Mouse (Mus musculus): ENCODE measurements around the gene Dpy19l1. TPM values are rescaled to one million over a fixed set of nuclear protein-coding genes. Genes with fewer than 3 reads are reported as not detected.

Gene Dpy19l1
- polyA plus RNA-seq, 1 experiment from 2014 or later: 8.0 TPM

GRCm38 (mm10) chr9:24472514-24472913 lies 30.4 kb downstream of the Dpy19l1 start:
- DNase-seq (ENCODE audit: low spot score): no peak

GRCm38 (mm10) chr9:24470166-24470565 lies 32.8 kb downstream of the Dpy19l1 start:
- DNase-seq (ENCODE audit: low spot score): no peak

DNA sequence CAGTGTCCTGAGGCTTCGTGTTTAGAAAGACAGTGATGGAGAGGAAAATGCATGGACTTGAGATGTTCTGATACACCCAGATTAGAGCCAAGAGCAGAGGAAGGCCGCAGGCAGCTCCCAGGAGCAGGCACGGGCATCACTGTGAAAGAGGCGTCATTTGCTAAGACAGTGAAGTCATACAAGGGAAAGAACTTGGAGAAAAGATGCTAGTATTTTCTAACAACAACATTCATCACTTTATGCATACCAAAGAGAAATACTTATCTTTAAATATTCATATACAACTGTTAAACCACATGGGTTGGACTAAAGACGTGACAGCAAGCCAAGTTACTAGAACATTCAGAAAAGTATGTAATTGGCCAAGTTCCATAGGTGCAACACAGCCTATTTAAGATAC lies 35.8 kb downstream of the Dpy19l1 start:
- DNase-seq (ENCODE audit: low spot score): no peak

- no peak for DNase-seq (ENCODE audit: low spot score)
These were observed 36.3 kb downstream of the Dpy19l1 start for GRCm38 (mm10) chr9:24466649-24467048.

- no peak for DNase-seq (ENCODE audit: low spot score)
These were observed 41.5 kb downstream of the Dpy19l1 start for GRCm38 (mm10) chr9:24461379-24461961.

GRCm38 (mm10) chr9:24453833-24454232 lies 49.1 kb downstream of the Dpy19l1 start:
- no peak for DNase-seq (ENCODE audit: low spot score)

DNA sequence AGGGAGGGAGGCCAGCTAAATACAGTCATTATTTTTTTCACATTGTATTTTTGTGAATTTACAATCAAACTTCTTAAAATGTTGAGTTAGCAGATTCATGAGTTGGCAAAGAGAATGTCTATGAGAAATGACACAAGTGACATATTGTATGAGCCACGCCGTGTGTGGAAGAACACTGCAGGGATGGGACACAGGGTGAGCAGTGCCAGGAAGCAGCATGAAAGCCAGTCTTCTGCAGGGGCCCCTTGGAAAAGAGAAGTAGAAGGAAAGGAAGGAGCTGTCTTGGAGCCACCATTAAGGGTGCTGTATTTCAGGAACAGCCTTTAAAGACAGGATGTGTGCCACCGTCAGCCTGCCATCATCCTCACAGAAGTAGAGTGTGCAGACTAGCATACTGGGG lies 52.0 kb downstream of the Dpy19l1 start:
- no peak for DNase-seq (ENCODE audit: low spot score)

GRCm38 (mm10) chr9:24450524-24450923 lies 52.4 kb downstream of the Dpy19l1 start:
- DNase-seq (ENCODE audit: low spot score): no peak

GRCm38 (mm10) chr9:24434901-24435300 lies 68.0 kb downstream of the Dpy19l1 start:
- DNase-seq (ENCODE audit: low spot score): no peak

- no peak for DNase-seq (ENCODE audit: low spot score)
These were observed 73.2 kb downstream of the Dpy19l1 start for GRCm38 (mm10) chr9:24429721-24430120.

GRCm38 (mm10) chr9:24425679-24426078 lies 77.3 kb downstream of the Dpy19l1 start:
- DNase-seq (ENCODE audit: low spot score): no peak

GRCm38 (mm10) chr9:24423241-24423640 lies 79.7 kb downstream of the Dpy19l1 start:
- DNase-seq (ENCODE audit: low spot score): no peak

- DNase-seq (ENCODE audit: low spot score): no peak
These were observed 81.1 kb downstream of the Dpy19l1 start for GRCm38 (mm10) chr9:24421888-24422287.

DNA sequence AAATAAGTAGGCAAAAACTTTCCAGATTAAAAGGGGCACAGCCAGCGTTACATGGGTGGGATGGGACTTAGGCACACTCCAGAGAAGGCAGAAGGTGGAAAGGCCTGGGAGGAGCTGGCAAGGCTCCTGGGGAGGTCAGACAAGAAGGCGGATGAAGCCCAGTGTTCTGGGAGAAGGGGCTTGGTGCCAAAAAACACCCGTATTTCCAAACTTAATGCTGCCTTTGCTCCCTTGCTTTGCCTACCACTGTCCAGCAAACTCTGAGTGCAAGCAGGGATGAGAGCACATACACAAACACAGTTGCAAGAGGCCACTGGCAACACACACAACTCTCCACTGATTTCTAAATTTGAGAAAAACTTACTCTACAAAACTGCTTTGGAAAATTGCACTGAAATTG lies 81.7 kb downstream of the Dpy19l1 start:
- DNase-seq (ENCODE audit: low spot score): no peak

DNA sequence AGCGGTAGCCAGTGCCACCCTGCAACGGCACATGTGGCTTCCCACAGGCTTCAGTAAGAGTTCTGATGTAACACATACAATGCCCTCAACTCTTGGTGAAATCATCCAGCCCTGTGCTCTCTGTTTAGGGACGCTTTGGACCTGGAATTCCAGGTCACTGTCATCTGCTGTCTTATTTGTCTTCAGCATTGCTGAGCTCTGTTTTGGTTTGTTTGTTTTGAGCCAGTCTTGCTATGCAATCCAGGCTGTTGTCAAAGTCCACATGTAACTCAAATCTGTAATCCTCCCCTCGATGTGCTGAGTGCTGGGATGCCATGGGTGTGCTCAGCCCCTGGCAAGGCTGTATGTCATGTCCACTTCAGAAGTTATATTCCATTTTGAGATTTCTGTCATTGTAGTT lies 82.8 kb downstream of the Dpy19l1 start:
- no peak for DNase-seq (ENCODE audit: low spot score)

- no peak for DNase-seq (ENCODE audit: low spot score)
These were observed 84.7 kb downstream of the Dpy19l1 start for GRCm38 (mm10) chr9:24418281-24418680.

- no peak for DNase-seq (ENCODE audit: low spot score)
These were observed 91.5 kb downstream of the Dpy19l1 start for GRCm38 (mm10) chr9:24411483-24411882.

GRCm38 (mm10) chr9:24410439-24410838 lies 92.5 kb downstream of the Dpy19l1 start:
- DNase-seq (ENCODE audit: low spot score): no peak

DNA sequence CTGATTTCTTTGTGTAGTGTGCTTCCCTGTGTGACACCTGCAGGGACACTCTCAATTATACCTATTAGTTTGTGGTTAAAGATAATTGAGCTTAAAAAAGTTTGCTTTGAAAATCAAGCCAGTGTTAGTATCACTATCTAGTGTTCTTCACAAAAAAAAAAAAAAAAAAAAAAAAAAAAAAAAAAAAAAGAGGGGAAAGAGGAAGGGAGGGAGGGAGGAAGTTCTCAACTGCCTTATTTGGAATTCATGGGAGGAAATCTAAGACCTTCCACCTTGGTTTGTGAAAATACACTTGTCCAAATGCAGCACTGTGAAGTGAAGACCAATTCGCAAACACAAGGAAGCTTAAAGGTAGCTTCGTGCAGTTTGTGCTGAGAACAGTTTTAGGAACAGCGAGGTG lies 94.9 kb downstream of the Dpy19l1 start:
- no peak for DNase-seq (ENCODE audit: low spot score)

DNA sequence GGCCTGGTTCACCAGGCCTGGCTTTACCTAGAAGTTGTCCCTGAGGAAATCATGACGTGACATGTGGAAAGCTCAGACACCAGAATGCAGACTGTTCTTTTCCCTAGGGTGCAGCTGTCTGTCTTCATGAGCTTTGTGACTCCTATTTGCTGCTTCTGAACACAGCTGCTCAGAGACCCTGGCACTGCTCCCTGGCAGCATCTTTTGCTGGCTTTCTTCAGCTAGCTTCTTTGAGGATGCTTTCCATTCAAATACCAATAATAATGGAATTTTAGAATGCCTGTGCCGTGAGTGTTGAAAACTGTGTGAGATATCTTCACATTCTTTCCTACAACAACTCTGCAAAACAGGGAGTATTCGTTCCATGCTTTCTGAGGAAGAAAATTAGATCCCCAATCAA lies 108.8 kb downstream of the Dpy19l1 start:
- DNase-seq (ENCODE audit: low spot score): no peak

DNA sequence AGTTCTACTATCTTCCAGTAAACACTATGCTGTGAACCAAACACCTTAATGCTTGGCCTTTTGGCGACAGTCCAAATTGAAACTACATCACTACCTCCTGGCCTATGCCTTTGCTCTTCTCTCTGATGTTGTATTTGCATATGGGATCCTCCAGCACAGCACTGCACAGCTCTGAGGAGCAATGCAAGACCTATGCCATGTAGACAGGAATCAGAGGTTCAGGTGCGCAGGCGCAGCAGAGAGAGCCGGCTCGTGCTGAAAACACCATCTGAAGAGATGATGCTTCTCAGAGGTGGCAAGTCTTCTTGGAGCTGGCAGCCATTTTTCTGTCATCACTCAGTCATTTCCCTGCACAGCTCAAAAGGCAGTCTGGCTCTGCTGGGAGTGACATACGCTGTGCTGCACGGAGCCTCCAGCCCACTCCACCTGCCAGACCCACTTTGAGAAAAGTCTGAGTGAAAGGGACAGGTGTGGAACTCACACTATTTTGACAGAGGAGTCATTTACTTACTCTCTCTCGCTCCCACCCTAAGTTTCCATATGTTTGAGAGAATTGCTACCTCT lies 112.1 kb downstream of the Dpy19l1 start:
- DNase-seq (ENCODE audit: low spot score): no peak

DNA sequence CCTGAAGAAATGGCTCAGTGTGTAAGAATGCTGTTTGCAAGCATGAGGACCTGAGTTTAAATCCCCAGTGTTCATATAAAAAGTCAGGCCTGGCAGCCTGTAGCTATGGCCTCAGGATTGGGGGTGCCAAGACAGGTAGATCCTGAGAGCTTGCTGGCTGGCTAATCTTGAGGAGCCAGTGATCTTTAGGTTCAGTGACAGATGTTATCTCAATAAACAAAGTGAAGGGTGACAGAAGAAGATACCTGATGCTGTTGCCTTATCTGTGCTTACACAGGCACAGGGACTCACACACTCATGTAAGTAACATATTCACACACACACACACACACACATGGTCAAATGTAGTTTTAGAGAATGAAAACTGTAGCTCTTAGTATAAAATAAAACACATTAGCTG lies 115.7 kb downstream of the Dpy19l1 start:
- DNase-seq (ENCODE audit: low spot score): no peak

DNA sequence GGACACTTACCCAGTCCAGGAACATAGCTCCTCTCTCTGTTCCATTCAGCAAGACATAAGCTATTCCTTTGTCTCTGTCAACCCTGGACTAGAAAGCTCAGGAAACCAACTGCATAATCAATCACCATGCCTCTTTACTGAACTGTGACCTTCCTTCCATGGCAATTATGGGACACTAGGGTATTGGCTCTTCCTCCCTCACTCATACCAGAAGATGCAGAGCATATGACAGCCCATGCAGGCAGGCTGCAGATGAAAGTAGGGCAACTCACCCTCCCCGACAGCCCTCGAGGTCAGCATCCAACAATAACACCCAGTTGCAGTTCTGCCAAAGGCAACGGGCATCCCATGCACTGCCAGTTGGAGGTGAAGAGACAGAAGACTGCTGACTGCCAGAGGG lies 123.6 kb downstream of the Dpy19l1 start:
- DNase-seq (ENCODE audit: low spot score): no peak

DNA sequence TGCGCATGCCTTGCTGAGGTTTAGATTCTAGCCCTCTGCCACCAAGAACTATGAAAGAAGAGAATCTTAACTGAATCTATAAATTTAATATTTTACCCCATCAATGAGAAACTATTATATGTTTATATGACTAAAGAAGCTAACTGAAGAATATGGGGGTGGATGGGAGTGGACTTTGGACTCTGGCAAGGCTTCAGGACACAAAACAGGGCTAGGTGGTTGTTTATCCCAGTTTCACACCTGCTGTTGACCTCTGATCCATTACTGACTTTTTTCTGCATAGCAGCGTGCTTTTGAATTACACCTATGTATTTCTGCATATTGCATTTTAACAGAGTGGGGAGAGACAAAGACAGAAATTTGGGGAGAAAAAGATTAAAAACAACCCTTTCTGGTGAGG lies 124.1 kb downstream of the Dpy19l1 start:
- no peak for DNase-seq (ENCODE audit: low spot score)
